Mouse (Mus musculus) megakaryocyte-erythroid progenitor cell, adult 5-6 weeks (primary cell): Measurements from ENCODE around the gene Ell2. TPM values are rescaled to one million over a fixed set of nuclear protein-coding genes. Genes with fewer than 3 reads are reported as not detected.

ENCODE experiments used
- ATAC-seq: replicated peaks from 2 replicates; pipeline ENCODE4 v1.8.0; 2016; ENCODE audit warnings: mild to moderate bottlenecking, inconsistent platforms; ENCODE audit not compliant: severe bottlenecking, poor library complexity, low FRiP score, low TSS enrichment
- total RNA-seq, 2 experiments: library from RNA; stranded (forward) in 1 of 2; stranded (reverse) in 1 of 2; fragments of 200-1000, 215-1000 nt in 1 of 2; fragments of >200 nt in 1 of 2; fragmentation: Nextera tagmentation in 1 of 2; gene quantifications; 2 replicates each; pipeline ENCODE4 v1.2.3; 2014 to 2017

Ell2 gene
- total RNA-seq, 2 experiments from 2014 or later: 61.8 to 65.7 TPM

DNA sequence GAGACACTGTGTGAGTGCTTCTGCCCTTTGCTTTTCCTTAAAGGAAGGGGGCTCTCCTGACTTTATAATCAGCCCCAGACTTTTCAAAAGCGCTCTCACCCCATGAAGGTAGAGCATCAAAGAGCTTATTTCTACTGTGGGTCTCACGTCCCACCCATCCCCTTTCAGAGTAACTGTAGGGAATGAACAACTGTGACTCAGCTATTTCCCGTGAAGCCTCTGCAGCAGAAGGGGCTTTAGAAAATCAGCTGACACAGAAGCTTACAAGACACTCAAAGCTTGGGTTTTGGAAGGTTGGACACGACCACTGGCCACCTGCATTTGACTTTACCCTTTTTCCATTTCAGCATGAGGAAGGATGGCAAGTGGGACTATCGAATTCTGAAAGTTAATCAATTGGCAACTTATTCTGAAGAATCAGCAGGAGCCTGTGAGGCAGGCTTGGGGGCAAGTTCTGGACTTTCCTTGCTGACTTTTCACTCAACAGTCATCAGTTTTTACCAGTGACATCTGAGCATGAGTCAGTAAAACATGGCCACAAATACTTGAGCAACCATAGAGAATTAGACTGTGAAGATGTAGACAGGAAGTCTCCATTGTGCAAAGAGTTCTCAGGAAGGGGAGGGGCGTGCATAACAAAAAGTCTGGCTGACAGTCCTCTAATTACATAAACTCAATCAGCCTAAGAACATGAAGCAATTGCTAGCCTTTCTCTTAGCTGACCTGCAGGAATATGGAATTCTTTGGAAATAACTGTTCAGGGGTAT lies 87.5 kb downstream of the Ell2 start:
- no peak for ATAC-seq

DNA sequence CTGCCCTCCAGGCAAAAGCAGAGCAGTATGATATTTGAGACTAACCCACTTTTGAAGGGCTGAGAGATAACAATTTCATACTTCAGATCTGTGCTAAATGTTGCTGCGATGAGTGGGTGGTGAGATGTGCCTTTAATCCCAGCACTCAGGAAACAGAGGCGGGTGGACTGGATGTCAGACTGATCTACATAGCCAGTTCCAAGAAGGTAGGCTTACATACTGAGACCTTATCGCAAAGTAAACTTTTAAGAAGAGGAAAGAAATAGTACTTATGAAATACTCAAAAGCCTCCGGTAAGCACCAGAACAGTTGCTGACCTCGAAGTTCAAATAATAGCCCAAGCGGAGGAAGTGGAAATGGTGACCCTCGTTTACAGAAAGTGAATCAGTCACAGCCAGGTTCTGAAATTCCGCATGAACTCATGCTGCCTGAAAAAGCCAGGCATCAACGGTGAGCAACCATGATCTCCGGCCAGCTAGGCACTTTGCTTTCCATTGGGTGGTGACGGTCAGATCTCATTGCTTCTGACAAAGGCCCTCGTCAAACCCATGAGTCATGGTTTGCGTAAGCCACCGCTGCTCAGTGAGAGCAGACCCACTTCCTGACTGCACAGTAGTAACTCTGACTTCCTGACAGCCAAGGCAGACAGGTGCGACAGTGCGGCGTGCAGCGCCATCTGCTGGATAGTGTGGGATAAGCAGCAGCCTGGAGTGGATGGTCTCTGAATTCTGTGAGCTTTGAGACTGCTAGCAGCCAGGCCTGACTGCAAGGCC lies 91.0 kb downstream of the Ell2 start:
- peak; percentile 99 for ATAC-seq

DNA sequence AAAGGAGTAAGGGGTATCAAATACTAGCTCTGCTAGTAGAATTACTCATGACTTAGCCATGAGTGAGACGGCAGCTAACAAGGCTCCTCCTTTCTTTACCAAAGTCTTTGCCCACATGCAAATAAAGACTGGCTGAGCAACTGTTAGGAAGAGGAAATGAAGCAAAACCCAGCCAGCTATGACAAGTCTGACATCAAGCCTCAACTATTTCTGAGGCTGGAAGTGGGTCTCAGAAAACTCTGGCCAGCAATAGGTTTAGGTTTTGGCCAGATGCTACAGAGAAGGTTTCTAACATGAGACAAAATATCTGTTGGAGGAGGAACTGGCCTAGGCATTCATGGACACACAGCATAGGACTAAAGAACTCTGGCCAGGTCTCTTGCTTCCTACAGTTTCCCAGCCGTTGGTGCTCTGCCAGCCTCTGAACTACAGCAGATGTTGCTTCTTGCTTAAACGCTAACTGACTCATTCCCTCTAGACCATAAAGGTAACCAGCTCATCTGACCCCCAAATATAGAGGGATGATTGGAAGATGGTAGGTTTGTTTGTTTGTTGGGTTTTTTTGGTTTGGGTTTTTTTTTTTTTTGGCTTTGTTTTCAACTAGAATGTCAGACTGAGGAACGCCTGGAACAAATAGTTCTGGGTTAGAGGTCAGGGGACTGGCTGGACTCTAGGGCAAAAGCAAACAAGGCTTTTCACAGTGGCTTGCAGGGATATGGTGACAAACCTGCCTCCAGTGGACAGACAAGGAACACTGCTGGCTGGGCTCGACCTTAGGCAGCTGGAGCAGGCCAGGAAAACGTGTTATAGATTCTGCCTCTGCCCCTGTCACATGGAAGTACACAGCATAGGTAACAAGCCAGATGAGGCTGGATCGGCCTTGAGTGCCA lies 92.1 kb downstream of the Ell2 start:
- ATAC-seq: no peak

- ATAC-seq: no peak
Measured at GRCm38 (mm10) chr13:75799421-75799820, 92.9 kb downstream of the Ell2 start.

GRCm38 (mm10) chr13:75807969-75808368 lies 101.4 kb downstream of the Ell2 start:
- ATAC-seq: no peak

- ATAC-seq: no peak
Measured at GRCm38 (mm10) chr13:75809957-75810356, 103.4 kb downstream of the Ell2 start.

- peak; percentile 86 for ATAC-seq
Measured at GRCm38 (mm10) chr13:75817183-75817582, 110.6 kb downstream of the Ell2 start.

DNA sequence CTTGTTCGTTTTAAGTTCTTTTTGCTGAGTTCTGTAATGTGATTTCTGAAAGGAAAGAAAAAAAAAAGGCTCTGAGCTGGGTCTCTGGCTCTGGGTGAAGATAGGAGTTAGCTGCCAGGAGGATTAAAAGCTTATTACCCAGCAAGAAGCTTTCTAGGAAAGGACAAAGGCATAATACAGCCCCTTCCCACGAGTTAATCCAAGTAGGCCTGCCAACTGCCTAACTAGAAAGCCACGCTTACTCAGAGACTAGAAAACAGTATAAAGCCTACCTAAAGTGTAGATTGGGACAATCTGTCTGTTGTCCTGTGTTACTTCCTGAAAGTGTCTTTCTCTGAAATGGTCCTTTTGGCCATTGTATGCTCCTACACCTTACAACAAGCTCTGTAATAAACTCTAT lies 111.9 kb downstream of the Ell2 start:
- ATAC-seq: no peak

- no peak for ATAC-seq
Measured at GRCm38 (mm10) chr13:75818945-75819706, 112.6 kb downstream of the Ell2 start.

GRCm38 (mm10) chr13:75819898-75820297 lies 113.3 kb downstream of the Ell2 start:
- ATAC-seq: no peak

Other genes with a start within 250 kb of the Ell2 start
- 30.8 and 54.1 TPM in 2 replicates for gene Glrx, start 133.1 kb downstream of the Ell2 start, total RNA-seq (2014; fragmentation: Nextera tagmentation)
- 29.4 and 43.8 TPM in 2 replicates for gene Glrx, start 133.1 kb downstream of the Ell2 start, total RNA-seq (2017)
- 5.3 and 5.4 TPM in 2 replicates for gene Rhobtb3, start 237.2 kb downstream of the Ell2 start, total RNA-seq (2014; fragmentation: Nextera tagmentation)
- 4.3 and 16.0 TPM in 2 replicates for gene Rhobtb3, start 237.2 kb downstream of the Ell2 start, total RNA-seq (2017)